Mouse (Mus musculus): ENCODE measurements around the gene Kctd12b.
"Not testable (repeated sequence)": the region's sequence is repeated elsewhere in the genome, so short reads cannot be mapped to it uniquely, and the experiment has no call there.

Kctd12b gene

GRCm38 (mm10) chrX:153695782-153696395 is at the start of gene Kctd12b:
Gene Kctd12b (minus strand): TSS chrX:153696391.
- no peak for DNase-seq (ENCODE audit: low read depth, low spot score)

GRCm38 (mm10) chrX:153742493-153742892 is 46.3 kb upstream of the Kctd12b start:
- no peak for DNase-seq (ENCODE audit: low read depth, low spot score)

- DNase-seq (ENCODE audit: low read depth, low spot score): no peak
Observed at GRCm38 (mm10) chrX:153735697-153736096, 39.5 kb upstream of the Kctd12b start.

DNA sequence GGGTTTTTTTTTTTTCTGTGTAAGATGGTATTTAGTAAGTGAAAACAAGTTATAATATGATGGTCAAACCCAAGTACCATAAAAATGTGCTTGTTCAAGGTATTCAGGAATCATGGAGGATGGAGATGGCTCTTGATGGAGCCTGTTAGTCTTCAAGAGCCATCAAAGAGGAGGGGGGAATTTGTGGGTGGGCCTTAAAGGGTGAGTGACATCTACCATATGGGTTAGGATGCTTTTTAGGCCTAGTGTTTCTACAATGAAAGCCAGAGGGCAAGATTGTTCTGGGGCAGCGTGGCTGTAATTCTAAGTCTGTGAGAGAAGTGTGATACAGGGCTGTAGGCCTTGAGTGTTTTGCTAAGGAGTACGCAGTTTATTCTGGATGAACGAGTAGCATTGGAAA is 28.2 kb upstream of the Kctd12b start:
- no peak for DNase-seq (ENCODE audit: low read depth, low spot score)

- DNase-seq (ENCODE audit: low read depth, low spot score): no peak
Observed at GRCm38 (mm10) chrX:153723110-153723916, 27.1 kb upstream of the Kctd12b start, which contains the start of gene Nbdy. Gene Nbdy (plus strand): TSS chrX:153723590.

GRCm38 (mm10) chrX:153719602-153720001 is 23.4 kb upstream of the Kctd12b start:
- peak; percentile 3 for DNase-seq (ENCODE audit: low read depth, low spot score)

DNA sequence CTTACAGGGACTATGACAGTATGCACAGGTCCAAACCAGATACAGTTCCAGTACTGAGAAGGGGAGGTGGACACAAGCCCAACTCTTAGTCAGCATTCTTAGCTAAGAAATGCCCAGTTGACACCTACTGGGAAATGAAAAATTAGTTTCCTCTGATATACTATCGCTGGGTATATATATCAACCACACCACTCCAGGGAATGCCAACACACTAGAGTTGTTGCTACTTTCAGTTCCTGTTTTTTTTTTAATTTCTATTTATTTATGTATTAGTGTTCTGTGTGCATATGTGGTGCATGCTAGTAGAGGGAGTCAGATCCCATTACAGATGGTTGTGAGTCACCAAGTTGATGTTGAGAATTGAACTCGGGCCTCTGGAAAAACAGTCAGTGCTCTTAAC is 20.5 kb upstream of the Kctd12b start:
- no peak for DNase-seq (ENCODE audit: low read depth, low spot score)

- no peak for DNase-seq (ENCODE audit: low read depth, low spot score)
Observed at GRCm38 (mm10) chrX:153707735-153708134, 11.5 kb upstream of the Kctd12b start.

DNA sequence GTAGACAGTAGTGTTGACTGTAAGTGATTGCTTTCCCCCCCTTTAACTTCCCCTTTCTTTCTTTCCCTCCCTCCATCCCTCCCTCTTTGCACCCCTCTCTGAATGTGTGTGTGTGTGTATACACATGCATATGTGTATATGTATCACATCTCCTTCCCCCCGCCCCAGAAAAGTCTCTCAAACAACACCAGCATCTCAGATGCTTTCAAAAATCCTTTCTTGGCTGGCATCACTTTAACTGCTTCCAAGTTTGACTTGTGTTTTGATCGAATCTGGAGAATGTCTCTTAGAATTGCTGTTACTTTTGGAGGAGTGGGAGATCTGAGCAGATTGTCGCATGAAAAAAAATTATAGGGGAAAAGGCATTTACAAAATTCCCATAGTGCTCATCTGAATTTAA is 4.3 kb upstream of the Kctd12b start:
- DNase-seq (ENCODE audit: low read depth, low spot score): no peak

GRCm38 (mm10) chrX:153668233-153668632 is 28.0 kb downstream of the Kctd12b start:
- not testable (repeated sequence) for DNase-seq (ENCODE audit: low read depth, low spot score)

GRCm38 (mm10) chrX:153664903-153665302 is 31.3 kb downstream of the Kctd12b start:
- DNase-seq (ENCODE audit: low read depth, low spot score): no peak

- no peak for DNase-seq (ENCODE audit: low read depth, low spot score)
Observed at GRCm38 (mm10) chrX:153656949-153657348, 39.2 kb downstream of the Kctd12b start.

DNA sequence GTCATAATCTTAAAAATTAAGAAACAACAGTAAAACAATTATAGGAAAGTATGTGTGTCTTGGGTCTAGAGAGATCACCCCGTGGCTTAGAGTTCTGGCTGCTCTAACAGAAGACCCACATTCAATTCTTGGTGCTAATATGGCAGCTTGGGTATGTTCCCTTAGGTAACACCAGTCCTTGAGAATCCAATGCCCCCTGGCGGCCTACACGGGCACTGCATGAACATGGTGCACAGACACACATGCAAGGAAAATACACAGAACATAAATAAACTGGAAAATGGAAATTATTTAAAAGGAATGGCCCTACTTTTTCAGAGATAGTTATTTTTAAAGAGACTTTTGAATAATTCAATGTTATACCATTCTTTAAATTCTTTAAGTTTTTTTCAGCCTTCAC is 55.6 kb downstream of the Kctd12b start:
- DNase-seq (ENCODE audit: low read depth, low spot score): peak; percentile 11

- DNase-seq (ENCODE audit: low read depth, low spot score): peak; percentile 1
Observed at GRCm38 (mm10) chrX:153636247-153636646, 59.9 kb downstream of the Kctd12b start.

Data from A20 (cell line).